Mouse (Mus musculus): Measurements from ENCODE around the gene Pcnt. TPM values are rescaled to one million over a fixed set of nuclear protein-coding genes. Genes with fewer than 3 reads are reported as not detected.

Pcnt gene
- total RNA-seq, 1 experiment from 2014 or later = 46.9 TPM

DNA sequence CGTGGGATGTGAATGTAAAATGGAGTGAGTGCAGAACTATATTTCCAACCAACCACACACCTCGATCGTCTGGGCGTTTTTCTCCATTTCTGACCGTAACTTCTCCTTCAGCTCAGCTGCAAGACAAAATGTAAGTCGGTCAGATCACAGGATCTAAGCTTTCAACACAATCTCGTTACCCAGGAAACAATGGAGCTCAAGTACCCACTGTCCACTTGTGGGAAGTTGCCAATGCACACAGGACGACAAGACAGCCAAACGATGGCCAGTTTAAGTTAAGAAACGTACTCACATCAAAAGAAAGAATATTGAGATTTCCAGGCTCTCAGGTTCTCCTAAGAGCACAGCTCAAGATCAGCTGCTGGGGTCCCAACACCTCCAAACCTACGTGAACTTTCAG is 8.7 kb downstream of the Pcnt start:
- ATAC-seq (ENCODE audit: extremely low read depth, insufficient number of reproducible peaks, low FRiP score, poor library complexity, severe bottlenecking) = no peak

DNA sequence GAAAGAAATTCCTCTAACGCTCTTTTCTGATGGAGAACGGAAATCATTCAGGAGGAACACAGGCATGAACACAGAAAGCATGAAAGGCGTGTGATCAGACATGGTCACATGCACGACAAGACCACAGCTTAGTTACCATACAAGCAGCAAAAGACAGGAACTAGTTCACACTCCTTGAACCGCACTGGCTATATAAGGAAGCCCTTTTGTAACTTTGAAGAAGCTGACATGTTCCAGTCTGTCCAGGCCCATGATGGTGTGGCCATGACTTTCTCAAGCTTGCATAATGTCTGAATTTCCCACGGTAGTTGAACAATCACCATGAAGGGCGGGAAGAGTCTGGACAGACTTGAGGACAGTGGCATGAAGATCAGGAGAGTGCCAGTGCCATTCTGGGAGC is 16.9 kb downstream of the Pcnt start:
- peak; percentile 76 for ATAC-seq (ENCODE audit: extremely low read depth, insufficient number of reproducible peaks, low FRiP score, poor library complexity, severe bottlenecking)

DNA sequence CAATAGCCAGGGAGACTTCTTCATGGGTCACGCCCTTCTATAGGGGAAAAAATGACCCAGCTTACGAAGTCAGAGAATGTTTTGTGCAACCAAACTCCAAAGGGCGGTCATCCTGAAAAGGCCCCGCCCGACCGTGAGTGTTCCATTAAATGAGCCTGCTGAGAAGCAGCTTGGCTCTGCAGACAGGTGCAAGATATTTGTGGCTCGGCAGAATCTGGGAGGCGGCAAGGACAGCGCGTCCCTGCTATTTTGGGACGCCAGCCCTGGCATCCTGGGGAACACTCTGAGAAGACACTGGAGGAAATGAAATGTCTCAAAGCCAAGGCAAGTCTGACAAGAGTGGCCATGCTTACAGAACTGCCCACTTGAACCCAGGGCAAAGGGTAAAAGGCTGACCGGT is 25.8 kb downstream of the Pcnt start:
- no peak for ATAC-seq (ENCODE audit: extremely low read depth, insufficient number of reproducible peaks, low FRiP score, poor library complexity, severe bottlenecking)

DNA sequence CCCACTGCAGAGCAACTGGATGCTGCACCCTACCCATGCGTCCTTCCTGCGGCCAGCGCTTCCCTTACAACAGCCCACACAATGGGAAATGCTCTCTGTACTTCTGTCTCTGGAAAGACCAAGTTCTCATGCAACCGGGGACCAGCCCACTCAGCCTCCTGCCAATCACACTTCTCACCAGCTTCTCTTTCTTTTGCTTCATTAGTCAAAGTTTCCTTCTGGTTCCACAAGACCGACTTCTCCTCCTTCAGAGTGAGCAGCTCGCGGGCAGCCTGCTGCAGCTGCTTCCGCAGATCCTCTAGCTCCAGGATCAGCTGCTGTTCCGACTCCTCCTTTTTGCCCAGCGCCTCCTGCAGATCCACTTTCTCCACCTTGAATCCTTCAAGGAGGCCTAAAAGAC is 34.1 kb downstream of the Pcnt start:
- ATAC-seq (ENCODE audit: extremely low read depth, insufficient number of reproducible peaks, low FRiP score, poor library complexity, severe bottlenecking) = no peak

DNA sequence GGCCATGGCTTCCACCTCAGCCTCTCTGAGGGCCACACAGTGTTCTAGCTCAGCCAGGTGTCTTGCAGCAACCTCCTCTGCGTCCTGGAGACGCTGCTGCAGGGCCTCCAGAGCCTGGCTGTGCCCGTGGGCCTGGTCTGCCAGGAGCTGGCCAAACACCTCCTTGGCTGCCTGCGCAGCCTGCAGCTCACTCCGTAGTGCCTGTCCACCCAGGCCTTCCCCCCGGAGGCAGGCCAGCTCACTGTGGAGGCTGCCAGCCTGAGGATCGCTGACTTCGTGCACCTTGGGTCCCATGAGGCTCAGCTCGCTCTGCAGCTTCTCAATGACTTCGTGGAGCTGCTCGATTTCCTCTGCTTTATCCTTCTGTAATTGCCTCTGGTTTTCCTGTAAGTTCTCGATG is 50.0 kb downstream of the Pcnt start:
- ATAC-seq (ENCODE audit: extremely low read depth, insufficient number of reproducible peaks, low FRiP score, poor library complexity, severe bottlenecking) = no peak

DNA sequence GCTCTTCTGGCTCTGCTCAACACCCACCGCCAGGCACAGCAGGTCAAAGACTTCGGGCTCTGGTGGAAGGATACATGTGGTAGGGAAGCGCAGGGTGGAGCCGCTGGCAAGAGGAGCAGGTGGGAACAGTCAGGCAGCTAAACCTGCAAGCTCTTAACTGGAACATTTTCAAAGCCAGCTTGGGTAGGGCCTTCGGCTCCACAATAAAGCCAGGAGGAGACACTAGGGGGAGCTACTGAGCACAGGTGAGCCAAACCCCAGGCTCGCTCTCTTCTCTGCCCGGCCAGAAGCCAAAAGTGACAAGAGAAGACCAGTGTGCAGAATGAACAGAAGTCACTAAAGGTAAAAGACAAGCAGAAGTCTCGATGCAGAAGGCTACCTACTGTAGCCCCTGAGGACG is 50.8 kb downstream of the Pcnt start:
- ATAC-seq (ENCODE audit: extremely low read depth, insufficient number of reproducible peaks, low FRiP score, poor library complexity, severe bottlenecking) = no peak

DNA sequence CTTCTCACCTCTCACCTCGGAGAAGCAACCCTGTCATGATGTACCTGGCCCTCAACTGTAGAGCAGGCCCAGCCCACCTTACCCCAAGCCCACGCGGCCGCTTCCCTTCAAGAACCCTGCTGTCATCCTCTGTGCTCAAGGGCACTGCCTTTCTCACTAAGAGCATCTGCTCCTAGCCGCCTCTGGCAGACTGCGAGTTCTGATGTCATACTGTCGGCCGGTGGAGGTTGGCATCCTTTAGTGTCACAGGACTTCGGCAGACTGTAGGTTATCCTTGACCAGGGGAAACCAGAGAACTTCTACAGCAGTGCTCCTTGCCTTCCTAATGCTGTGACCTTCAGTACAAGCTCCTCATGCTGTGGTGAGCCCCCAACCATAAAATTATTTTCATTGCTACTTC is 51.4 kb downstream of the Pcnt start:
- ATAC-seq (ENCODE audit: extremely low read depth, insufficient number of reproducible peaks, low FRiP score, poor library complexity, severe bottlenecking) = no peak

DNA sequence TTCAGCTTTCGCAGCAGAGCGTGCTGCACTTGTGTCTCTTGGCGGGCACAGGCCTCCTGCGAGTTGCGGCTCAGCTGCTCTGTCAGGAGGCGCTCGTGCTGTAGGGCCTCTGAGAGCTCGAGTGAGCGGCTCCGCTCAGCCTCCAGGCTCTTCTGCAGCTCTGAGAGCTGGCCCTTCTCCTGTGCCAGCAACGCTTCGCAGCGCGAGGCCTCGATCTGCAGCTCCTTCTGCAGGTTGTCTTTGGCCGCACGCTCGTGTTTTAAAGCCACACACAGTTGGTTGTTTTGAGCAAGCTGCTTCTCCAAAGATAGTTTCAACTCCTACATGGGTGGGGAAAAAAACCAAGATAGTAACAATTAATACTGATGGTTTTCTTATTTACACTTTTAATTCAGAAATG is 67.6 kb downstream of the Pcnt start:
- no peak for ATAC-seq (ENCODE audit: extremely low read depth, insufficient number of reproducible peaks, low FRiP score, poor library complexity, severe bottlenecking)

DNA sequence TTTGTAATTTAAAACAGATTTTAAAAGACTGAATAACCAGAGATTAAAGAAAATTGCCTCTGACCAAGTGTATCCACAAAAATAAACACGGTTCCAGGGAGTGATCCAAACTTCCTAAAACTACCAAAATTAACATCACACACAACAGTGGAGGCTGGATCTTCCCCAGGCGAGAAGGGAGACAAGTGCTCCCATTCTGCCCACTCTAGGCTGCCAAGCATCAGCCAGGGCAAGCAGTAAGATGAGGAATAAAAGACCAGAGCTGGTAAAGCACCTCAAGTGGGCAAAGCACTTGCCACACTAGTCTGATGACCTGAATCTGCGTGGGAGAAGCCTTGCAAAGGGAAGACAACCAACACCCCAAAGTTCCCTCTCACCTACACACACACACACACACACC is 70.8 kb downstream of the Pcnt start:
- ATAC-seq (ENCODE audit: extremely low read depth, insufficient number of reproducible peaks, low FRiP score, poor library complexity, severe bottlenecking) = no peak

DNA sequence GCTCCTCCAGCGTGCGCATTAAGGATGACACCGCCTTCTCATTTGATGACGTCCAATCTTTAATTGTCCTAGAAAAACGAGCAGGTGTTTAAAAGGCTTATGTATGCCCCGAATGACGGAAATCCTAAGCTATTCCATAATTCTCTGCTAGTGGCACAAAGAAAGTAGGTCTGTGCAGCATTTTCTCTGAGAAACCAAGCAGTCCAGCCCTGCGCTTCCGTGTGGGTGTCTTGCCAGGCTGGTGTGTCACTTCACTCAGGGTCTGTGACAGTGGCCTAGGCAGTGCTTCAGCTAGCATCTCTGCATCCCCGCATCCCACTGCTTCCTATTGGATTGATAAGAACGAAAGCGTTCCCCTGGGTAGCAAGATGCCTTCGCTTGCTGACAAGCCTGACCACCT is 73.8 kb downstream of the Pcnt start:
- no peak for ATAC-seq (ENCODE audit: extremely low read depth, insufficient number of reproducible peaks, low FRiP score, poor library complexity, severe bottlenecking)

DNA sequence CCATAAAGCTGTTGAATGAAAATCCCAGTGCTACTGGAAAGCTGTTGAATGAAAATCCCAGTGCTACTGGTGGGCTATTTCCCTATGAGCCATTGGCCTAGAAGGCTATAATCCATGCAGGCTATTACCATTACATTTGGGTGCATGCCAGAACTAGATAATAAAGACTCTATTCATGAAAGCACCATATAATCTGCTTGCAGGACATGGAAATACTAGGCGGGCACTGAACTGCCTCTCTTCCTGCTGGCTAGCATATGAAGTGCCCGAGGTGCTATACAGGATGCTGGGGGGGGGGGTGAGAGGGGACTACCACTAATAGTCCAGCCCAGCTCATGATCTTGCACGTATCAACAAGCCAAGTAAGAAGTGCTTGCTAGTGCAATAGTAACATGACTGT is 79.4 kb downstream of the Pcnt start:
- no peak for ATAC-seq (ENCODE audit: extremely low read depth, insufficient number of reproducible peaks, low FRiP score, poor library complexity, severe bottlenecking)

DNA sequence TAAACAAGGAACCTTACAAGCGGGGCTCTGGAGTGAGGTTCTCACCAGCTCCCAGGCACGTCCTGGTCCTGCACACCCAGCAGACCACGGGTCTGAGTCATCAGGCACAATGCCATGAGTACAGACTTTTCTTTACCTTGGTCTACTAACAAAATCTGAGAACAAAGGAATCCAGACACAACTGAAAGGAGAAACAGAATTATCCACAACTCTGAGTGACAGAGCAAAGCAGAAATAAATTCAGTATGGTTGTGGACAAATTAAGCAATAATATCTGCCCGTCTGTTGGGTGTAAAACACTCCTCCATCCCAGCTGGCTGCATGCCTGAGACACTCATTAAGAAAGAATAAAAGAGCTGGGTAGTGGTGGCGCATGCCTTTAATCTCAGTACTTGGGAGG is 84.1 kb downstream of the Pcnt start:
- no peak for ATAC-seq (ENCODE audit: extremely low read depth, insufficient number of reproducible peaks, low FRiP score, poor library complexity, severe bottlenecking)

DNA sequence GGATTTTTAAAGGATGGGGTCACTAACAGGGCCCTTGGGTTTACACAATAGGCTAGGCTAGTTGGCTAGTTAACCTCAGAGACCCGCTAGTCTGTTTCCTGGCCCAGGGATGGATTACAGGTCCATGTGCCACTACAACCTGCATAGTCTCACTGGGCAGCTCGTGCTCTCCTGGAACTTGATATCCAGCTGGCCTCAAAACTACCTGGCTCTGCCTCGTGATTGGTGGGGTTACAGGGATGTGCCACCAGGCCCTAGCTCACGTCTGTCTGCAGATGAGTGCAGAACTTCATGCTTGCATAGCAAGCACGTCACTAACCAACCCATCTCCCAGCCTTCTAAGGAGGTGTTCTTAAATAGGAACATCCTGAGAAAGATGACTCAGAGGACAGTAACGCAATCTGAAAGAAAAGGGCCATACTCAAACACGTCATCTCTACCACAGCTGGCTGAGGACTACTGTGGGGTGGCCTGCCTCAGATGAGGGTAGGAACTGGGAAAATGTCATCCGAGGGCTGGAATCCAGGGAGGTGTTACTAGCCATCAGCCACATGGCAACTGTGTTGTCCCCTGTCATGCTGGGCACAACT is 85.2 kb downstream of the Pcnt start:
- no peak for ATAC-seq (ENCODE audit: extremely low read depth, insufficient number of reproducible peaks, low FRiP score, poor library complexity, severe bottlenecking)

DNA sequence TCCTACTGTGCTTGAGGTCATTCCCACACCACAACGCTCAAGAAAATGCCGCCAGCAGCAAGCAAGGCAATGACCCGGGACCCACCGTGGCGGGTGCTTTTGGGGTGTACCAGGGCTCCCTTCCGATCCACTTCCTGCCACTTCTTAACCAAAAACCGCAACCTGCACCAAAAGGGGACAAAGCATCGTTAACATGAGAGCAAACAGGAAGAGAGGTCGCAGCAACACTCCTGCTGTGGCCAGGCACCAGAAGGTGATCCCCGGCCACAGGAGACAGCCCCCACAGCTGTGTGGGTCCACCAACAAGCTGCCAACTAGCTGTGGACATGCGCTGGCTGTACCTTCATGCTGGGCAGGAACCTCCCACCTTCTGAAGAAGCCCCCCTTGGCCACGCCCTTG is 87.6 kb downstream of the Pcnt start:
- peak; percentile 53 for ATAC-seq (ENCODE audit: extremely low read depth, insufficient number of reproducible peaks, low FRiP score, poor library complexity, severe bottlenecking)

DNA sequence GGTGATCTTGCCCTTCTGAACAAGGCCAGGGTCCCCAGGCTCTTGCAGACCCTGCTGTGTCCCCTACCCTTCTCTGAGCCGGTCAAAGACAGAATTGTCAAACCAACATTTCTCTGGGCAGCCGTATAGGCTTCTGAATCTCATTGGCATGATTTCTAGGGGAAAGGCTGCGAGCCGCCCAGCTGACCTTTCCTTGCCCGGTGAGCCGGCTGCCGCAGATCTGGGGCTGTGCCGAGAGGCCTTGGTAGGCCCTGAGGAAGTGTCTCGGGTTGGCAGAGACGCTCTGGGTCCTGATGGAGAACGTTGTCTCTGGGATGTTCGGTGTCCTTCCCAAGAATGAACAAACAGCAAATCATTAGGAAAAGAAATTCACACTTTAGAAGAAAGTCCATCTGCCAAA is 88.6 kb downstream of the Pcnt start:
- no peak for ATAC-seq (ENCODE audit: extremely low read depth, insufficient number of reproducible peaks, low FRiP score, poor library complexity, severe bottlenecking)

DNA sequence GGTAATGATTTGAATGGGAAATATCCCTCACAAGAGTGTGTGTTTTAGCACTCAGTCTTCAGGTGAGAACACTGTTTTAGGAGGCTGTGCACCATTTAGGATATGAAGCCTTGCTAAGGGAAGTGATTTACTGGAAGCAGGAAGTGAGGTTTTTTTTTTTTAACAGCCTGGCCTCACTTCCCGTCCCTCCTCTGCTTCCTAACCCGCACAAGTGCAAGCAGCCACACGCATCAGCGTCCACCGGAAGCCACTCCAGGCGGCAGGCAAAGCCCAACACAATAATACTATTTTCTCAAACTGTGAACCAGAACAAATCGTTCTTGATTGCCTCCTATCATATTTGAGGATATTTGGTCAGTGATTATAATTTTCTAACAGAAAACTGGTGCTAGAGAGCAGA is 90.6 kb downstream of the Pcnt start:
- ATAC-seq (ENCODE audit: extremely low read depth, insufficient number of reproducible peaks, low FRiP score, poor library complexity, severe bottlenecking) = no peak

DNA sequence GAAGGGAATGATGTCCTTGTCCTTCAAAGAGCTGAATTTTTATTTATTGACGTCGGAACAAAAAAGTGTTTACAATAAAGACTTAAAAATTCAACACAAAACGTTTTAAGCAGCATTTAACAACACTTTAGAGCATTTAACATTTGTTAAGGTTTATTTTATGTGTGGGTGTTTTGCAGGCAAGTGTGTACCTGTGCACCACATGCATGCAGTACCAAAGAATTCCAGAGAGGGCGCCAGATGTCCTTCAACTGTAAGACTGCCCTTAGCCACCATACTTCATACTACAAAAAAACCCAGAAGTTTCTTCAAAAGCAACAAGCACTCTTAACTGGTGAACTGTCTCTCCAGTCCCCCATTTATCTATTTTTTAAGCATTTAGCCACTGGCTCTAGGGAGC is 96.0 kb downstream of the Pcnt start:
- ATAC-seq (ENCODE audit: extremely low read depth, insufficient number of reproducible peaks, low FRiP score, poor library complexity, severe bottlenecking) = peak; percentile 45; the same call in 1 of the 2 replicates

DNA sequence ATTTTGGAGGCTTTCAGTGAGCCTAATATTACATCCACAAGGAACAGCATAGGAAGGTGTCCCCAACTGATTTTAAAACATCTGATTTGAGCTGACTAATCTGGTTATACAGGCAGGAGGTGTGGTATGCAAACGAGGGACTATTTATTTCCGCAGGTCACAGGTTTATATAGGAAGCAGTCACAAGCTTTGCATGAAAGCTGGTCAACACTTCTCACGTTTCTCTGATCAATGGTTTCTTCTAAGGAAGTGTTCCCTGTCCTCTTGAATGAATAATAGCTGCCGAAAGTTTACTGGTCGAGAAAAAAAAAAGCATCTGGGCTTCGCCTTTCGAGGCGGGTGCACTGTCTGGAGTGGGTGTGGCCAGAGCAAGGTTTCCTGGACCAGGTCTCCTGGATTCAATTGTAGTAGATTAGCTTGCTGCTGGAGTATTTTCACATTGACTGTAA is 96.5 kb downstream of the Pcnt start:
- ATAC-seq (ENCODE audit: extremely low read depth, insufficient number of reproducible peaks, low FRiP score, poor library complexity, severe bottlenecking) = peak; percentile 61

DNA sequence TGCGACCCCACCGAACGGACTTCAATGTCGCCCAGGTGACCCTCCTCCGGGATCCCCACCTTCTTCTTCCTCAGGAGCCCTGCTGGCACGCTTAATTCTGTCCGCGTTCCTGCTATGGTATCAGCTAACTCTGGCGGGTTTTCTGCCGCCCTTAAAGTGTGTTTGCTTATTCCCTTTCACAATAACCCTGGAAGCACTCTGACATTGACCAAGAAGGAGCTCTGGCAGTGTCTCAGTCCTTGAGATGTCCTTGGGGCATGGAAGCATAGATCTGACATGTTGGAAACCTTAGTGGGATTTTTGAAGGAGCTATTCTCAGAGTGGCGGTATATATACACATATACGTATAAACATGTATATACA is 97.1 kb downstream of the Pcnt start:
- ATAC-seq (ENCODE audit: extremely low read depth, insufficient number of reproducible peaks, low FRiP score, poor library complexity, severe bottlenecking) = no peak

DNA sequence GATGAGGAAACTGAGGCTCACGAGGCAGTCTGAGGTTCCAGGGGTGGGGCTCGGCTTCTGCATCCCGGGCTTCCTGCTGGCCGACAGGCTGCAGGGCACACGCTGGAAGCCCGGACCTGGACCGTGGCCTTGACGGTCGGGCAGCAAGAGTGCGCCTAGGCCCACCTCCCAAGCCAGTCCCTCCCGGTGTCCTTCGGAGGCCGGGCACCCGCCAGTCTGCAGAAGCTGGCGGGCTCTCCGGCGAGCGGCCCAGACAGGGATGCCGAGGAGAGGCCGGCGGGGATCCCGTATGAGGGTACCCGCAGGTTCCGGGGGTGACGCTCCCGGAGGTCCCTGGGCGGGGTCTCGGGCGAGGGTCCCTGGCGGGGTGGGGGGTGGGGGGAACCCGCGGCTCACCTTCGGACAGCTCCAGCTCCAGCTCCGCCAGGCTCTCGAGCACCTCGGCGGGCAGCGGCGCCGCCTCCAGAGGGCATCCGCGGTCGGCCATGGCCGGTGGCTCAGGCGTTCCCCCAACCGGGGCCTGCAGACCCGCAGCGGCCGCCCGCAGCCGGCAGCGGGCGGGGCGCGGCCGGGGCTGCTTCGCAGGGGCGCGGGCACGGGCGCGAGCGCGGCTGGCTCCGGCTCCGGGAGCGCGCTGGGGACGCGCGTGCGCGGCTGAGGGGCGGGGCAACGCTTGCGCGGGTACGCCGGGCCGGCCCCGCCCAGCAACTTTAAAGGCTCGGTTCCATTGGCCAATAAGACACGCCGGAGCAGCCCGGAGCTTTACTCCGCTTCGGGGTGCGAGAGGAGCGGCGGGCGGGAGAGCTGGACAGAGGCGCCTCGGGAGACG is 97.7 kb downstream of the Pcnt start, which contains the start of gene Dip2a:
Dip2a (minus strand) TSS at position 581 of the 829 bp plus-strand sequence.
- ATAC-seq (ENCODE audit: extremely low read depth, insufficient number of reproducible peaks, low FRiP score, poor library complexity, severe bottlenecking) = peak; percentile 74

DNA sequence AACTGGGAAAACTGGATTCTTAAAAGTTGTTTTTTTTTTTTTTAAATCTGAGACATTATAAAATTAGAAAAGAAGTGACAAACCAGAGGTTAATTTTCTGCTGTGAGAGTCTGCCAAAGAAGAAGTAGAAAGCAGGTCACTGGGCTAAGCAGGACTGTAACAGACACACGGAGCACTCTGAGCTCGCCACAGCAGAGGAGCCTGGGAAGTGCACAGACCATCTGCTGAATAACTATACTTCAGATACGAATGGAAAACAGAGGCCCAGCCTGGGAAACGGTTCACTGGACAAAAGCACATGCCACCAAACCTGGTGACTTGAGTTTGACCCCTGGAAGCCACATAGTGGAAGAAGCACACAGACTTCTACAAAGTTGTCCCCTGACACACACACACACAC is 108.2 kb downstream of the Pcnt start:
- no peak for ATAC-seq (ENCODE audit: extremely low read depth, insufficient number of reproducible peaks, low FRiP score, poor library complexity, severe bottlenecking)

Data from neutrophil, adult 5-6 weeks (primary cell).